Mouse (Mus musculus): ENCODE results near the gene Tcf23. TPM values are rescaled to one million over a fixed set of nuclear protein-coding genes. Genes with fewer than 3 reads are reported as not detected.
"Not testable (repeated sequence)": the region's sequence is repeated elsewhere in the genome, so short reads cannot be mapped to it uniquely, and the experiment has no call there.

Tcf23 gene
- total RNA-seq, 2 experiments from 2014 or later, result 0.09 TPM; not detected in 1

DNA sequence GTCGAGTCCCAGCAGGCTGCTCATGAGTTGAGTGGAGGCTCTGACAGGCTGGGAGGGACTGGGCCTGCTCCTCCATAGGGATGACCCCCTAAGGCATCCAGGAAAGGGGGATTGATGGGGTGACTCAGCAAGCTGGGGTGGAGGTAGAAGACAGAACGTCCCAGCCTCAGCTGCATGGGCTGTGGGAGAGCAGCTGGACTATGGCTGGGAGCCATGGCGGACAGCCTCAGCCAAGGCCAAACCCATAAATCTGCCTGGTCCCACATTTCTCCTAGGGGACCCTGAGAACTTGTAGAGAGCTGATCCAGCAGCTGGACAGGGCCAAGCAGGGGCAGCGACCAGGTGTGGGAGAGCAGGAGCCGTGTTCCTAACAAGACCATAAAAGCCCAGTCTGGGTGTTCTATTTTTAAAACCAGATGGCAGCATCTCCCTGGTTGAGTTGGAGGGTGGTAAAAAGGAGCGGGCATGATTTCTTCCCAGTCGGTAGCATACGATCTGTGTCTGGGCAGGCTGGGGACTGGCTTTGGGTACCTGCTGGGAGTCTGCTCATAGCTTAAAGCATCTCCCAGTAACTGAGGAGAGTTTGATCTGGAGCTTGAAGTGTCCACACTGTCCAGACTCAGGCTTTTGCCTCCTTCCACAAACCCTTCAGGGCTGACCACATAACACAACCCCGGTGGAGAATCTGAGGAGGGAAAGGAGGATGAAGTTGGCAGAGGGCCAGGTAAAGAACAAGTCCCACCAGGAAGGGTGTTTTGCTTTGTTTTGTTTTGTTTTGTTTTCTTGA, 6.6 kb downstream of the Tcf23 start:
- no peak for DNase-seq (ENCODE audit: low spot score in 2 of 2)
- intact Hi-C loops (cut with DNase I), result no loop called here

- intact Hi-C loops (cut with DNase I), result no loop called here
- peak; percentile 62 to 79 for DNase-seq (ENCODE audit: low spot score in 2 of 2)
These were observed 13.9 kb downstream of the Tcf23 start for GRCm38 (mm10) chr5:30982357-30982756.

DNA sequence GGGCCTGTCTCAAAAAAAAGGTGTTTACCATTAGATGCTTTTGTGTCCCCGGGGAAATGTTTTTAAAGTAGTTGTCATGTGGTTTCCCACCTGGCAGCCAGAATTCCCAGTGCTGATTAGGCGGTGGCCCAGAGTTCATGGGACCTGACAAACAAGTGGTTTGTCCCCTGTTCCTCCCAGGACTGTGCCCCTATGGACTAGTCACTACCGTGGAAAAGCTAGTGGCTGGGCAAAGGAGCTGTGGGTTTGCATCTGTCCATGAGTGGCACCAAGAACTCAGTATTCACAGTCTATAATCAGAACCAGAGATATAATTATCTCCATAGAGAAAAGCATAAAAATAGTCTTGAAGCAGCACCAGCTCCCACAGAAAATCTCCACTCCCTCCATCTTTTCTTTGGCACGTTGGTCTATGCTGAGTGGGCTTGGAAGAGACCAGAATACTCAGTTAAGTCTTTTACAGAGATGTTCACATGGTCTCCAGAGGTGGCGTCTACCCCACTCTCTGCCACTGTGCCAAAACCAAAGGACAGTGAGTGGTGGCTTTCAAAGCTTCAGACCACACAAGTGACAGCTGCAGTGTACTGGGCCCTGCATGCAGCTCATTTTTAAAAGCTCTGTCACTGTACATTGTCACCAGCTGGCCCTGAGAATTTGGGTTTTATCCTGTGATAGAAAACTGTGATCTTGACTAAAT, 24.7 kb downstream of the Tcf23 start:
- peak; percentile 53 to 77 for DNase-seq (ENCODE audit: low spot score in 2 of 2)

DNA sequence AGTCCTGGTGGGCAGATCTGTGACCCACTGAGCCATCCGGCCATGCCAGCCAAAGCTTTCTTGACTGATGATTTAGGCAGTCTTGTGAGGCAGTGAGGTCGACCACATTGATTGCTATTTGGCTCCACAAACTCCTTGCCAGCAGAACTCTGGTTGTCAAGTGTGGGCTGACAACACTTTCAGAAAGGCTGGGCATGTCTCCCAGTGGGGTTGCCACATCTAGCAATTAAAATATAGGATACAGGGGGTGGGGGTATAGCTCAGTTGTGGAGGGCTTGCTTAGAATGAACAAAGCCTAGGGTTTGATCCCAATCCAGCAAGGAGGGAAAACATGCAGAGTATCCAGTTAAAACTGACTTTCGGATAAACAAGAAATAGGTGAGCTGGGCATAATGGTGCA, 25.6 kb downstream of the Tcf23 start:
- peak; percentile 48 to 59 for DNase-seq (ENCODE audit: low spot score in 2 of 2)
- intact Hi-C loops (cut with DNase I), result no loop called here

More for the DNA sequence above, 24.7 kb downstream of the Tcf23 start:
- intact Hi-C loops (cut with DNase I), result no loop called here

DNA sequence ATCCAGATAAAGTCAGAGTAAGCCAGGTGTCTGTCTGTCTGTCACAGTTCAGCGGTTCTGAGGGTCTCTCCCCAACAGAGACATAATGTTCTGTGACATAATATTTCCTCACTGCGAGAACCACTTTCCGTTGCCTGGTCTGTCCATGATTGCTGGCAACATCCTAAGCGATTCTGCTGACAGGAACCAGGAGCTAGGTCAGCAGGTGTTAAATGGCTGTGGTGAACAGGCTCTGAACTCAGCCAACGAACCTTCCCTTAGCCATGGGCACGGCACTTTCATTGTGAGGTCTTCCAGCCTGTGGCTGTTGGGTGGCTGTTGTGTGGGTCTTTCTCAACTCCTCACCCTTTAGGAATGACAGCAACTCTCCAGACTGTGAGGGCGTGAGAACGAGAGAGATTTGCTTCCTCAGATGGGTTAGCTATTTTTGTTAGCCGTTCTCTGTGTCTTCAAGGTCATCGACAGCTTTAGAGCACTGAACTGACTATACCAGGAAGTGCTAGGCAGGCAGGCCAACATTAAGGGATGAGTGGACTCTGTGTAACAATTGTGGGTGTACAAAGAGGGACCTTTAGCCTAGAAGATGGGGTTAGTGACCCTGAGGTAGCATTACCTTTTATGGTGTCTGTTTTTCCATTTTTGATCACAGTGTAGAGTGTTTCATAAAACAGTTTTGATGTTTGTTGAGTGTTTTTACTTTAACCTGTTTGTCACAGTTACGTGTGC, 26.6 kb downstream of the Tcf23 start:
- no peak for DNase-seq (ENCODE audit: low spot score in 2 of 2)
- intact Hi-C loops (cut with DNase I), result loop anchor here (5.0 kb wide), 1 partner anchor 188 kb away; no protein-coding TSS in a partner anchor

DNA sequence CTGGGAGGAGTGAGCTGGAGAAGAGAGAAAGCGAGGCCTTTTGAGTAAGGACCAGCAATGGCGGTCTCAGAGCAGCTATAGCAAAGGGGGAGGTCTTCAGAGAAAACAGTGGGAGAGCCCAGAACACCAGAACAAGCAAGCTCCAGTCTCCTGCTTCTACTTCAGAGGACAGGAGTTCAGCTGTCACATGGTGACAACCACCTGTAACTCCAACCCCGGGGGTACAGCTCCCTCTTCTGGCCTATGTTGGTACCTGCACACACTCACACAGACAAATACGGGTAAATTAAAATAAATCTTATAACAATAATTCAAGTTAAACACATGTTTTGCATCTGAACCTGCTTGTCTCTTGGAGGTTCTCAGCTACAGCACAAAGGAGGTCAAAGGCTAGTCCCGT, 29.8 kb downstream of the Tcf23 start:
- no peak for DNase-seq (ENCODE audit: low spot score in 2 of 2)

GRCm38 (mm10) chr5:30999324-30999723, 30.9 kb downstream of the Tcf23 start:
- intact Hi-C loops (cut with DNase I), result loop anchor here (5.0 kb wide), 1 partner anchor 192 kb away; no protein-coding TSS in a partner anchor
- DNase-seq (ENCODE audit: low spot score in 2 of 2), result no peak

More for the DNA sequence above, 29.8 kb downstream of the Tcf23 start:
- intact Hi-C loops (cut with DNase I), result loop anchor here (5.0 kb wide), 1 partner anchor 191 kb away; no protein-coding TSS in a partner anchor

GRCm38 (mm10) chr5:31000122-31000521, 31.7 kb downstream of the Tcf23 start:
- intact Hi-C loops (cut with DNase I), result no loop called here
- no peak for DNase-seq (ENCODE audit: low spot score in 2 of 2)

- intact Hi-C loops (cut with DNase I), result no loop called here
- no peak for DNase-seq (ENCODE audit: low spot score in 2 of 2)
These were observed 32.5 kb downstream of the Tcf23 start for GRCm38 (mm10) chr5:31000993-31001392.

GRCm38 (mm10) chr5:31001560-31001959, 33.1 kb downstream of the Tcf23 start:
- intact Hi-C loops (cut with DNase I), result no loop called here

DNA sequence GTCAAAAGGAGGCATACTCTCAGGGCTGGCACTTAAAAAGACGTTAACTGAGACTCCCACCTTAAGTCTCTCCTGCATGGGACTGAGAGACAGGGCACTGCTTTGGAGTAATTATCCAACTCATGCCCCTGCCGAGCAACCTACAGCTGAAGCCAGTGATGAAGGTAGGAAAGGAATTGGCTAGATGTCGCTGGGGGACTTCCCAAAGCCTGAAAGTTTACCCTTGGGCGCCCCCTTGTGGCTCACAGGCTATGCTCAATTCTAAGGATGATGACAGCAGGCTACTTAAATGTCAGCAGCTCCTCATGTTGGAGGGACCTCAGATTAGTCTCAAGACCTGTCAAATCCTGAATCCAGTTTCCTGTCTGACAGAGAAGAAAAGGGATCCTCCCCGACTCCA, 35.7 kb downstream of the Tcf23 start:
- peak; percentile 92 to 95 for DNase-seq (ENCODE audit: low spot score in 2 of 2)
- intact Hi-C loops (cut with DNase I), result loop anchor here (2.0 kb wide), 1 partner anchor 73 kb away; no protein-coding TSS in a partner anchor

More at GRCm38 (mm10) chr5:31001560-31001959, 33.1 kb downstream of the Tcf23 start:
- no peak for DNase-seq (ENCODE audit: low spot score in 2 of 2)

DNA sequence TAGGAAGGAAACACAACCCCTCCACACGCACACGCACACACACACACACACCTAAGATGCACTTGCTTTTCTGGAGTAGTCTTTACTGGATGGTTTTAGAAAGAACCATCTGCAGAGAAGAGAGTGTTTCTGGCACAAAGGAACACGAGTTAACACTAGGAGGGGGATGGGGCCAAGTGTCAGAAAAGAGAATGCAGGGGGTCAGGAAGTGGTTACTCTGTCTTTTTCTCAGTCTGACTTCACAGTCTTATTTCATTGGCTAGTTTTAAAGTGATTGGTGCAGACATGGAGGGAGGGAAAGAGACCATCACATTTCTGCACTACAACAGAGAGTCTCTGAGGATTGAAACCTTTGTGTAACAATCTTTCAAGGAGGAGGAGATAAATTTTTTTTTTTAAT, 44.3 kb downstream of the Tcf23 start:
- intact Hi-C loops (cut with DNase I), result no loop called here
- no peak for DNase-seq (ENCODE audit: low spot score in 2 of 2)

DNA sequence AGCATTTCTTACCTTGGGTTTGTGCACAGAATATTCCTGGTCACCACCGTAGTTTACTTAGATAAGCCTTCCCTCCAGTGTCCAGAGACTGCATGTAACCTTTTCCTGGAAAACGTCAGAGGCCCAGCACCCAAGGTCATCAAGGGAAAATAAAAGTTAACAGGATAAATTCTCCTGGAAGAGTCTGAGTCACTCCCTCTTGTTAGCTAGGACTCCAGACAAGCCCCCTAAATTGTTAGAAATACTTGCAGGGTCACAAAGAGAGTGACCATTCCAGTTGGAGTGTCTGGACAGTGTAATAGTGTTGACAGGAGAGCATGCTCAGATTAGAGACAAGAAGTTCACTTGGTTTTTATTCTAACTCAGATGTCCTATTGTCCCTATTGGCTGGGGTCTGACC, 47.5 kb downstream of the Tcf23 start:
- DNase-seq (ENCODE audit: low spot score in 2 of 2), result no peak
- intact Hi-C loops (cut with DNase I), result no loop called here

DNA sequence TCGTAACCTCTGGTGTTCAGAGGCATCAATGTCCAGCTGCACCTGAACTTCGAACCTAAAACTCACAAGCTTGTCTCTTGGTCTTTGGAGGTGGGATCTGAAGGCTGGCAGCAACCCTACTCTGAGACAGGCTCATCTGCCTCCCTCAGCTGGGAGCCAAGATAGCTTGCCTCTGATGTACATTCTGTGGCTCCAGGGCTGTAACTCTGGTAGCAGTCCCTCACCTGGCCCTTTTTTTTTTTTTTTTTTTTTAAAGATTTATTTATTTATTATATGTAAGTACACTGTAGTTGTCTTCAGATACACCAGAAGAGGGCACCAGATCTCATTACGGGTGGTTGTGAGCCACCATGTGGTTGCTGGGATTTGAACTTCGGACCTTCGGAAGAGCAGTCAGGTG, 53.3 kb downstream of the Tcf23 start:
- DNase-seq (ENCODE audit: low spot score in 2 of 2); intact Hi-C loops (cut with DNase I): not testable (repeated sequence)

GRCm38 (mm10) chr5:31022690-31023089, 54.2 kb downstream of the Tcf23 start:
- intact Hi-C loops (cut with DNase I), result no loop called here
- DNase-seq (ENCODE audit: low spot score in 2 of 2), result no peak

- DNase-seq (ENCODE audit: low spot score in 2 of 2), result no peak
- intact Hi-C loops (cut with DNase I), result no loop called here
These were observed 54.8 kb downstream of the Tcf23 start for GRCm38 (mm10) chr5:31023254-31023653.

DNA sequence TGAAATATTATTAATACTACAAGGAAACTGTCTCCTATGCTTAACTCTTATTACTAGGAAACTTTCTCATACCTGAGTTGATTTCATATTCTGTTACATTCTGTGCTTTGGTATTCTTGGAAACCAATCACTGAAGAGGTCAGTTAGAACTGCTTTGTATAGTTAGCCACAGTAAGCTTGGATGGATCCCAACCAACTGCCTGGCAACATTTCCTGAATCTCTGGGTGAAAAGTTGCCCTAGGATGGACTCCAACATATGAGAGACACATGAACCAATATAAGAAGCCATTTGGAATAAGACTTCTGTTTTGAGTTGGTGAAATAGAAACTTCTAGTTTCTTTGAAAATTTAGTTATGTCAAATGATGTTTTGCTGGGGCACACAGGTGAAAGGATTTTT, 56.2 kb downstream of the Tcf23 start:
- intact Hi-C loops (cut with DNase I), result no loop called here
- no peak for DNase-seq (ENCODE audit: low spot score in 2 of 2)

Measured in left cerebral cortex, postnatal 14 days (tissue).